Mouse (Mus musculus) hindbrain, embryonic 14.5 days (tissue): Measurements from ENCODE around the gene Cdcp1. TPM values are rescaled to one million over a fixed set of nuclear protein-coding genes. Genes with fewer than 3 reads are reported as not detected.

Experiments used
- ATAC-seq: fragments of 200-750 bp; cut with Nextera tagmentation; 2 replicates; pipeline ENCODE4 v1.8.0; 2017; ENCODE audit warnings: moderate number of reproducible peaks, mild to moderate bottlenecking, moderate TSS enrichment, moderate library complexity; ENCODE audit not compliant: low FRiP score
- DNase-seq: peaks from one replicate; pipeline ENCODE4 v3.0.0-alpha.2; 2015; ENCODE audit warnings: low spot score
- H3K27ac ChIP-seq: fragments of 300-500 bp; sonication (generic); 2 replicates; pipeline ENCODE4 v1.5.1; 2014; ENCODE audit warnings: mild to moderate bottlenecking, moderate library complexity
- H3K27me3 ChIP-seq: fragments of 300-500 bp; sonication (generic); 2 replicates; pipeline ENCODE4 v1.6.1; 2014; ENCODE audit warnings: mild to moderate bottlenecking, low read length, mixed read lengths; ENCODE audit not compliant: control insufficient read depth, insufficient read depth
- H3K36me3 ChIP-seq: fragments of 300-500 bp; sonication (generic); replicated peaks from 2 replicates; pipeline ENCODE4 v1.6.1; 2014; ENCODE audit not compliant: control insufficient read depth, insufficient read depth
- H3K4me1 ChIP-seq: fragments of 300-500 bp; sonication (generic); replicated peaks from 2 replicates; pipeline ENCODE4 v1.6.1; 2014; ENCODE audit warnings: antibody characterized with exemption, low read length, mixed read lengths; ENCODE audit not compliant: control insufficient read depth, insufficient read depth
- H3K4me2 ChIP-seq: fragments of 300-500 bp; sonication (generic); replicated peaks from 2 replicates; pipeline ENCODE4 v1.6.1; 2014; ENCODE audit warnings: mild to moderate bottlenecking, moderate library complexity
- H3K4me3 ChIP-seq: fragments of 300-500 bp; sonication (generic); replicated peaks from 2 replicates; pipeline ENCODE4 v1.5.1; 2014; ENCODE audit warnings: mild to moderate bottlenecking, low read length
- H3K9ac ChIP-seq: fragments of 300-500 bp; sonication (generic); 2 replicates; pipeline ENCODE4 v1.6.1; 2014
- H3K9me3 ChIP-seq: fragments of 300-500 bp; sonication (generic); 2 replicates; pipeline ENCODE4 v1.6.1; 2016; ENCODE audit warnings: low read length; ENCODE audit not compliant: control insufficient read depth
- WGBS: fragments of 180-500 bp; shearing (Covaris S2); extraction: QIAGEN DNeasy Blood & Tissue Kit; methylation state at CpG from one replicate; pipeline ENCODE4 v1.1.7; 2014; 5-methylcytosine and 5-hydroxymethylcytosine counted together
- polyA plus RNA-seq: library from polyadenylated mRNA; unstranded; fragments of >200 nt; fragmentation: Nextera tagmentation; extraction: Ambion mirVana; gene quantifications from 2 replicates; pipeline ENCODE4 v1.2.1, GENCODE M21; 2014

Cdcp1 gene
- polyA plus RNA-seq, 1 experiment from 2014 or later, result 0.33 TPM

- H3K9me3 ChIP-seq, result no peaks in the 10 kb centered on the region
- no peak overlapping the region for H3K27ac ChIP-seq
- H3K9ac ChIP-seq, result no peak overlapping the region
- ATAC-seq, result no peak
- H3K36me3 ChIP-seq, result no peaks in the 10 kb centered on the region
- no peak overlapping the region for H3K4me2 ChIP-seq
- no peaks in the 10 kb centered on the region for H3K4me1 ChIP-seq
- no peak for DNase-seq
- no peaks in the 10 kb centered on the region for H3K27me3 ChIP-seq
- WGBS, result 83% methylated on average over 5 of the region's 5 CpGs
- H3K4me3 ChIP-seq, result no peak overlapping the region
Measured at GRCm38 (mm10) chr9:123186151-123186550, 29.7 kb downstream of the Cdcp1 start.

DNA sequence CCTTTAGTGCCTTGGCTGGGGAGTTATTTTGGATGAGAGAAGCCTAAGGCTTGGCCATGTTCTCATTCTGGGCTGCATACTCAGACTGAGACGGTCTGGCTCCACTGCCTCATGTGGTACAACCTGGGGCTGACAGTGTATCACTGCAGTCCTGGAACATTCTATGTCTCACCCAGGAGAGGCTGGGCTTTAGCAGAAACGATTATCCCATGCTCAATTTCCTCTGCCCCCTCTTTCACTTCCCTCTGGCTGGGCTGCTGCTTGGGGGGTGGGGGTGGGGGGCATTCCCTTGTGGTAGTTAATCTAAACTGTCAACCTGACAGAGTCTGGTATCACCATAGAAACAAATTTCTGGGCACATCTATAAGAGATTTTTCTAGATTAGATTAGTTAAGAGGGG, 30.3 kb downstream of the Cdcp1 start:
- WGBS, result 45% methylated on average over 2 of the region's 2 CpGs
- Histone ChIP-seq H3K36me3 (no peaks in the 10 kb centered on the region), H3K4me2 (no peak overlapping the region), H3K9me3 (no peaks in the 10 kb centered on the region), H3K4me1 (no peaks in the 10 kb centered on the region), H3K9ac (no peak overlapping the region), H3K27me3 (no peaks in the 10 kb centered on the region), H3K4me3 (no peak overlapping the region), H3K27ac (no peak overlapping the region)
- no peak for ATAC-seq
- no peak for DNase-seq

- Histone ChIP-seq H3K27ac (no peak overlapping the region), H3K9me3 (no peaks in the 10 kb centered on the region), H3K4me3 (no peak overlapping the region), H3K4me1 (no peaks in the 10 kb centered on the region), H3K27me3 (no peaks in the 10 kb centered on the region), H3K9ac (no peak overlapping the region), H3K4me2 (no peak overlapping the region), H3K36me3 (no peaks in the 10 kb centered on the region)
- 77% methylated on average over 8 of the region's 8 CpGs for whole genome bisulfite sequencing
- ATAC-seq, result no peak
- no peak for DNase-seq
Measured at GRCm38 (mm10) chr9:123183226-123183625, 32.6 kb downstream of the Cdcp1 start.

- Histone ChIP-seq H3K9me3 (no peaks in the 10 kb centered on the region), H3K9ac (no peak overlapping the region), H3K4me1 (no peaks in the 10 kb centered on the region), H3K27ac (no peak overlapping the region), H3K27me3 (no peaks in the 10 kb centered on the region), H3K4me3 (no peak overlapping the region), H3K4me2 (no peak overlapping the region), H3K36me3 (no peaks in the 10 kb centered on the region)
- WGBS, result 96% methylated on average over 6 of the region's 6 CpGs
- ATAC-seq (no peak), DNase-seq (no peak)
Measured at GRCm38 (mm10) chr9:123180003-123180402, 35.8 kb downstream of the Cdcp1 start.

DNA sequence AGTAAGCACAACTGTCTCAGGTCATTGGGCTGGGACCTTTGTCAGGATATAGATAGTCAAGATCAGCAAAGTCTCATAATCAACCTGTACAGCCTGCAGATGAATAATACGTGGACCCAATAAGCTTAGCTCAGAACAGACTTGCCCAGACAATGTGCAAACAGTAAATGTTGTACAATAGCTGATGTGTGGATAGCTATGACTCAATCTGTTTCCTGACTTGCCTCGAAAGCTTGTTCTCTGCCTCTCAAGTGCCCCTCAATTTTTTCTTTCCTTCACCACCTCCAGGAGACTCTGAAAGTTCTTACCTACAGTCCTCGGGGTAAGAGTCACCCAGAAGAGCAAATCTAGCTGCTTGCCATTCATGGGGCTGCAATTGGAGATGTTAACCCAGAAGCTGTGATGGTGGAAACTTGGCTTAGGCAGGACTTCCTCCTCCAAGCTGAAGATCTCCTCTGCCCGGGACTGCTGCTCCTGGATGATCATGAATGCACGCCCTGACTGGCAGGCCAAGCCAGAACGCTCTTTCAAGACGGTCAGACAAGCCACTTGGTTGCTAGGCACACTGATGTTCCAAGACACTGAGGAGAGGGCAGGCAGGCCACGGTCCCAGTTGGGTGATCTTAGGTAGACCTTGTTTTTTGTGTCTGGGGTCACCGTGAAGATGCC, 38.3 kb downstream of the Cdcp1 start:
- no peak overlapping the region for H3K9ac ChIP-seq
- H3K9me3 ChIP-seq, result no peaks in the 10 kb centered on the region
- DNase-seq, result no peak
- WGBS, result 87% methylated on average over 9 of the region's 9 CpGs
- ATAC-seq, result no peak
- H3K27ac ChIP-seq, result no peak overlapping the region
- H3K4me1 ChIP-seq, result no peaks in the 10 kb centered on the region
- H3K27me3 ChIP-seq, result no peaks in the 10 kb centered on the region
- H3K4me2 ChIP-seq, result no peak overlapping the region
- H3K36me3 ChIP-seq, result no peaks in the 10 kb centered on the region
- H3K4me3 ChIP-seq, result no peak overlapping the region

GRCm38 (mm10) chr9:123174356-123174755, 41.5 kb downstream of the Cdcp1 start:
- Histone ChIP-seq H3K9ac (no peak overlapping the region), H3K4me3 (no peak overlapping the region), H3K36me3 (no peaks in the 10 kb centered on the region), H3K9me3 (no peaks in the 10 kb centered on the region), H3K27me3 (no peaks in the 10 kb centered on the region), H3K4me1 (no peaks in the 10 kb centered on the region), H3K4me2 (no peak overlapping the region), H3K27ac (no peak overlapping the region)
- WGBS, result 46% methylated on average over 4 of the region's 4 CpGs
- ATAC-seq (no peak), DNase-seq (no peak)

DNA sequence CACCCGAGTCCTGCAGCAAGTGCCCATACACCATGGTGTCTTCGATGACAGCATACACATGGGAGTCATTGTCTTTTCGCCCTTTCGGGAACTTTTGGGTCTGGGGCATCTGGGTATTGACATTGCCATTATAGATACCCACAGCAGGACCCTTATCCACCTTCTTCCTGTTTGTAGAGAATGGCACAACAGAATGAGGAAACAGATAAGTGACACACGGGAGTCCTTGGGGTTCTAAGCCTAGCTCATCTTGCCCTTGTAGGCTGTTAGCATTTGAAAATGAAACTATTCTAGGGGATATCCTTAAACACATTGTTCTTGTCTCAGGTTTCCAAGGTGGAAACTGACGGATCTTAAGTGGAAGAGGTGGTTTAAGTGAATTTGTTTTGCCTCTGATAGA, 42.1 kb downstream of the Cdcp1 start:
- WGBS, result 94% methylated on average over 6 of the region's 6 CpGs
- Histone ChIP-seq H3K4me3 (no peak overlapping the region), H3K27ac (no peak overlapping the region), H3K36me3 (no peaks in the 10 kb centered on the region), H3K27me3 (no peaks in the 10 kb centered on the region), H3K4me2 (no peak overlapping the region), H3K9me3 (no peaks in the 10 kb centered on the region), H3K9ac (no peak overlapping the region), H3K4me1 (no peaks in the 10 kb centered on the region)
- DNase-seq (no peak), ATAC-seq (no peak)

DNA sequence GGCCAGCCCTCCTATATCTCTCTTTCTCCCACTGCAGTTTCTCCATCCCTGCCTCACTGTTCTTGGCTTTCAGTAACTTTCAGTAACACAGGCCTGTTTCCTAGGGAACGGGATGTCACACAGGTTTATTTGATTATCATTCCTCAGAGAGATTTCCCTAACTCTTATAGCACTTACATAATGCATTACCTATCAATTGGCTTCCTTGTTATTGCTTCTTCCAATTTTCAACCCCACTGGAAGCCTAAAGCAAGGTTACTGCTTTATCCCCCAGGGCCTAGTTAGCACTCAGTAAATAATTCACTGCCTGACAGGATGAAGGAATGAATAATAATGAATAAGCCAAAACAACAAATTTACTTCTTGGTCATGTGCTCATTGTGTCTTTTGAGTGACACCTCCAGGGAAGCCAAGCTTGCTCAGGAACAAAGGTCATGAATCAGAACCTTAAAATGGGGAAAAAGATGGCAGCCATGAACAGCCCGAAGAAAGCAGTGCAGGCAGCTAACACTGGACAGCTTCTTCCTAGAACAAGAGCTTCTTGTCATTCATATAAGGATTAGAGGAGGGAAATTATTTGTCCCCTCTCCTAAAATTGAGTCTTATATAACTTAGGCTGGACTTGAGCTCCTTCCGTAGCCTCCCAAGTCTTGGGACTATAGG, 49.9 kb downstream of the Cdcp1 start:
- no peaks in the 10 kb centered on the region for H3K9me3 ChIP-seq
- WGBS, result 67% methylated on average over 3 of the region's 3 CpGs
- no peaks in the 10 kb centered on the region for H3K27me3 ChIP-seq
- 0 out of 2 replicates have a peak, but pooled peaks cover 3% of the 10 kb centered on the region for H3K4me1 ChIP-seq
- no peak overlapping the region for H3K4me2 ChIP-seq
- no peak overlapping the region for H3K4me3 ChIP-seq
- no peak for DNase-seq
- H3K27ac ChIP-seq, result no peak overlapping the region
- no peak for ATAC-seq
- H3K9ac ChIP-seq, result no peak overlapping the region
- no peaks in the 10 kb centered on the region for H3K36me3 ChIP-seq

DNA sequence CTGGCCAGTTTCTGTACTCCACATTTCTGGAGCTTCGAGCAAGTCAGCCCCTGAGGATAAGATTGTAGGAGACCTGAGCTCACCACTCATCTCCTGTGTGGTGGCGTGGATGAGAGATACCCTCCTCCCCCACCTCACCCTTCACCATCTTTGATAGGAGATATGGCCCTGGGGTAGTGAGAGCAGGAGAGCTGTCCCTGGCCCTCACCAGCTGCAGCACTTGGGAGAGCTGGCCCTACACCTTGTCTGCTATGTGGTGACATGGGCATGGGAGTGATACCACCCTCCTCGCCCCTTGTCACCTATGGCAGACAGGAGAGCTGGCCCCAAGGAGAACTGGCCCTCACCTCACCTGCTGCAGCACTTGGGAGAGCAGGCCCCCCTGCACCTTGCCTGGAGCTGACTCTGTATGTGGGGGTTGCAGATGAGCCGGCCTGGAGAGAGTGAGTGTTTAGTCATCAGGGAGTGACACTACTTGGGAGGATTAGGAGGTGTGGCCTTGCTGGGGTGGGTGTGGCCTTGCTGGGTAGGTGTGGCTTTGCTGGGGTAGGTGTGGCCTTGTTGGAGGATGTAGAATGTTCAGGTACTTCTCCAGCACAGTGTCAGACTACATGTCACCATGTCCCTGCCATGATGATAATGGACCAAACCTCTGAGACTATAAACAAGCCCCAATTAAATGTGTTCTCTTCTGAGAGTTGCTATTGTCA, 52.7 kb downstream of the Cdcp1 start:
- DNase-seq, result no peak
- ATAC-seq, result no peak
- Histone ChIP-seq H3K4me3 (no peak overlapping the region), H3K4me2 (no peak overlapping the region), H3K27ac (no peak overlapping the region), H3K27me3 (no peaks in the 10 kb centered on the region), H3K4me1 (0 out of 2 replicates have a peak, but pooled peaks cover 3% of the 10 kb centered on the region), H3K9me3 (no peaks in the 10 kb centered on the region), H3K36me3 (no peaks in the 10 kb centered on the region), H3K9ac (no peak overlapping the region)
- WGBS, result 86% methylated on average over 4 of the region's 4 CpGs
